Mouse (Mus musculus) liver, embryonic 14.5 days (tissue): Measurements from ENCODE around the gene Agfg2. TPM values are rescaled to one million over a fixed set of nuclear protein-coding genes. Genes with fewer than 3 reads are reported as not detected.
"Not testable (repeated sequence)": the region's sequence is repeated elsewhere in the genome, so short reads cannot be mapped to it uniquely, and the experiment has no call there.

Experiments used
- ATAC-seq: fragments of 200-750 bp; cut with Nextera tagmentation; 2 replicates; pipeline ENCODE4 v1.8.0; 2017; ENCODE audit warnings: moderate number of reproducible peaks, mild to moderate bottlenecking, moderate library complexity; ENCODE audit not compliant: insufficient read depth
- DNase-seq, 3 experiments: peaks; one replicate each; pipeline ENCODE4 v3.0.0-alpha.2; 2012 to 2013; ENCODE audit warnings: low read depth in 3 of 3, low spot score in 3 of 3
- H3K27ac ChIP-seq: fragments of 300-500 bp; sonication (generic); 2 replicates; pipeline ENCODE4 v1.5.1; 2014; ENCODE audit warnings: moderate library complexity, mild to moderate bottlenecking, control low read depth, inconsistent platforms
- H3K27me3 ChIP-seq: fragments of 300-500 bp; sonication (generic); 2 replicates; pipeline ENCODE4 v1.6.1; 2014; ENCODE audit warnings: mild to moderate bottlenecking, low read length, moderate library complexity; ENCODE audit not compliant: control insufficient read depth, insufficient read depth
- H3K36me3 ChIP-seq: fragments of 300-500 bp; sonication (generic); replicated peaks from 2 replicates; pipeline ENCODE4 v1.6.1; 2014; ENCODE audit warnings: low read depth; ENCODE audit not compliant: control insufficient read depth, insufficient read depth
- H3K4me1 ChIP-seq, 2 experiments: fragments of 200-500 bp in 1 of 2; fragments of 300-500 bp in 1 of 2; sonication (generic) in 1 of 2; replicated peaks; 2 replicates each; pipeline ENCODE4 v1.6.1; 2012 to 2014; ENCODE audit warnings: antibody characterized with exemption in 1 of 2, inconsistent platforms in 1 of 2, low read length in 1 of 2; ENCODE audit not compliant: control insufficient read depth in 2 of 2, insufficient read depth in 2 of 2
- H3K4me2 ChIP-seq: fragments of 300-500 bp; sonication (generic); 2 replicates; pipeline ENCODE4 v1.6.1; 2014; ENCODE audit warnings: low read depth, mild to moderate bottlenecking, control low read depth, moderate library complexity
- H3K4me3 ChIP-seq, 2 experiments: fragments of 200-500 bp in 1 of 2; fragments of 300-500 bp in 1 of 2; sonication (generic) in 1 of 2; 2 replicates each; pipeline ENCODE4 v1.5.1; 2012 to 2014; ENCODE audit warnings: low read depth in 2 of 2, low read length in 2 of 2, mild to moderate bottlenecking in 2 of 2, control low read depth in 1 of 2, inconsistent platforms in 1 of 2, moderate library complexity in 1 of 2; ENCODE audit not compliant: insufficient read depth in 1 of 2
- H3K9ac ChIP-seq: fragments of 300-500 bp; sonication (generic); replicated peaks from 2 replicates; pipeline ENCODE4 v1.6.1; 2014; ENCODE audit warnings: mild to moderate bottlenecking, control low read depth, moderate library complexity
- H3K9me3 ChIP-seq: fragments of 300-500 bp; sonication (generic); 2 replicates; pipeline ENCODE4 v1.6.1; 2016; ENCODE audit warnings: low read length, mixed read lengths; ENCODE audit not compliant: control insufficient read depth
- CTCF ChIP-seq: IDR thresholded peaks from 2 replicates; pipeline ENCODE4 v1.5.1; 2016; ENCODE audit warnings: antibody characterized with exemption, low read depth, control low read depth
- EP300 ChIP-seq: IDR thresholded peaks from 2 replicates; pipeline ENCODE4 v1.6.1; 2016; ENCODE audit warnings: antibody characterized with exemption, low read depth
- WGBS: fragments of 180-500 bp; shearing (Covaris S2); extraction: QIAGEN DNeasy Blood & Tissue Kit; methylation state at CpG from one replicate; pipeline ENCODE4 v1.1.7; 2014; ENCODE audit not compliant: insufficient replicate concordance; 5-methylcytosine and 5-hydroxymethylcytosine counted together
- polyA plus RNA-seq, 2 experiments: library from polyadenylated mRNA; depleted of rRNA in 1 of 2; stranded (reverse) in 1 of 2; unstranded in 1 of 2; fragments of >200 nt; fragmentation: Nextera tagmentation in 1 of 2; extraction: Ambion mirVana in 1 of 2; gene quantifications; 2 replicates each; pipeline versions ENCODE4 v1.2.1 to v1.2.3; 2012 to 2014

Agfg2 gene
- polyA plus RNA-seq, 2 experiments: 20.5 to 22.4 TPM

DNA sequence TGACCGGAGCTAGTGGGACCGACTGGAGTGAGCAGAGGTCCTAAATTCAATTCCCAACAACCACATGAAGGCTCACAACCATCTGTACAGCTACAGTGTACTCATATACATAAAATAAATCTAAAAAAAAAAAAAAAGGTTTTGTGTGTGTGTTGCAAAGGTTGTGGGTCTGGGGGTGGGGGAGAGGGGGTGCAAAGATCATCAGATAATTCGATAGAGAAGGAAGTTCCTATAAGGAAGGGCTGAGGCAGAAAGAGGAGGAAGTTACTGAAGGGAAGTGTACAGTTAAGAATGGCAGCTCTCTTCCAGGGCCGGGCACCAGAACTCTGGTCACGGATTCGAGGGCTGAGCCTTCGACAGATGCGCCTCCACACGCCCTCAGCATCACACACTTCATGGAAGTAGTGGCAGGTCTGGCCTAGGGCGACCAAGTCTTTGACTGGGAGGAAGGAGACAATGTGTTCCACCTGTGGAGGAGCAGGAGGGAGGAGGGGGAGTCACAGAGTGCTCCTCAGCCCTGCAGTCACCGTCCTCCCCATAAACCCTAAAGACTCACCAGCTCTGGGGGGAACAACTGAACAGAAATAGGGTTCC is 60.5 kb downstream of the Agfg2 start:
- Histone ChIP-seq H3K36me3 (no peaks in the 10 kb centered on the region), H3K9ac (no peak overlapping the region), H3K9me3 (no peaks in the 10 kb centered on the region), H3K4me3 (no peak overlapping the region), H3K4me1 (peaks cover 5 to 7% of the 10 kb centered on the region in 2 experiments), H3K27me3 (no peaks in the 10 kb centered on the region), H3K27ac (no peak overlapping the region), H3K4me2 (no peak overlapping the region)
- TF ChIP-seq CTCF (no peak), EP300 (no peak)
- no peak for DNase-seq
- no peak for ATAC-seq
- WGBS: 28% methylated on average over 11 of the region's 11 CpGs

DNA sequence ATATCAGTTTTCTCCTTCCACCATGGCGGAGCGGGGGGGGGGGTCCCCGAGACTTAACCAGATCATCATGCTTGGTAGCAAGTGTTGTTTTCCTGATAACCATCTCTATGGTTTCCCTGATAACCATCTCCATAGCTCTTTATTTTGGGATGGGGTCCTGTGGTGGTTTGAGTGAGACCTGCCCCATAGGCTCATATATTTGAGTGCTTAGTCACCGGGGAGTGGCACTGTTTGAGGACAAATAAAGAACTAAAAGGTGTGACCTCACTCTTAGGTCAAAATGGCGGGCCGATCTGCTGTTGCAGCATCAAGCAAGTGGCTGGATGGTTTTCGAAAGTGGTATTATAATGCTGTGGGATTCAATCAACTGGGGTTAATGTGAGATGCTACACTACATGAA is 69.2 kb downstream of the Agfg2 start:
- ATAC-seq (no peak), DNase-seq (no peak)

DNA sequence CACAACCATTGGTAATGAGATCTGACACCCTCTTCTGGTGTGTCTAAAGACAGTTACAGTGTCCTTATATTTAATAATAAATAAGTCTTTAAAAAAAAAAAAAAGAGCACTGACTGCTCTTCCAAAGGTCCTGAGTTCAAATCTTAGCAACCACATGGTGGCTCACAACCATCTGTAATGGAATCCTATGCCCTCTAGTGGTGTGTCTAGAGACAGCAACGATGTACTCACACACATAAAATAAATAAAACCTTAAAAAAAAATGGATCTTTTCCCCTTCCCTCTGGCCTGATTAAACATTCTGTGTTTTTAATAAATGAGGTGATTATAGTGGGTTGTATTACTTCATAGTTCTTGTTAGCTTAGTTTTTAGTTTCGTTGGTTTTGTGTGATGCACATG is 69.6 kb downstream of the Agfg2 start:
- not testable (repeated sequence) for H3K4me1 ChIP-seq, H3K9me3 ChIP-seq, DNase-seq, H3K4me3 ChIP-seq, H3K36me3 ChIP-seq, H3K4me2 ChIP-seq, H3K27ac ChIP-seq, H3K9ac ChIP-seq, ATAC-seq, H3K27me3 ChIP-seq
- peak; percentile 30; the same call in 1 of the 2 replicates for TF ChIP-seq CTCF
- WGBS: 82% methylated on average over 2 of the region's 2 CpGs

More for the DNA sequence above, 69.2 kb downstream of the Agfg2 start:
- 68% methylated on average over 7 of the region's 7 CpGs for WGBS
- Histone ChIP-seq H3K27me3 (no peaks in the 10 kb centered on the region; the same call in 1 of the 2 replicates), H3K27ac (no peak overlapping the region), H3K4me2 (no peak overlapping the region), H3K9ac (no peak overlapping the region), H3K4me3 (no peak overlapping the region), H3K36me3 (no peaks in the 10 kb centered on the region), H3K9me3 (no peaks in the 10 kb centered on the region), H3K4me1 (peaks cover 0 to 3% of the 10 kb centered on the region in 2 experiments; a peak in 2 of 4 replicates)
- TF ChIP-seq CTCF (no peak), EP300 (no peak)

DNA sequence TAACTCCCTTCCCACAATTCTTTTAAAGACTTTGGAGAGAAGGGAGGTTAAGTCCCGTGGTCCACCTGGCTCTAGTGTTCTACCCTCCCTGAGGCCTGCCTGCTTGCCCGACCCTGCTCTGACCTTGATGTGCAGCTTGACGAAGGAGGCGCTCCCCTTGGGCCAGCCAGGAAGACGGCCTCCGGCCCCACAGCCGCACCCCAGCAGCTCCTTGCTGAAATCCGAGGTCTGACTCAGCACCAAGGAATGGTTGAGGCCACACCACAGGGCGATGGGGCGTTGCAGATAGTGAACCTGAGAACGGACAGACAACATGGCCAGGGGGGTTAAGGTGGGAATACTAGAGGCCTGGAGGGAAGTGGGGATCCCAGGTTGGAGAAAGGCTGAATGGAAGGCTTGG is 71.0 kb downstream of the Agfg2 start, which contains the start of gene Pcolce:
Gene Pcolce, minus strand, starts transcription at position 235 of the 400 bp plus-strand sequence.
- no peak for TF ChIP-seq CTCF
- TF ChIP-seq EP300: no peak
- WGBS: 37% methylated on average over 11 of the region's 11 CpGs
- Histone ChIP-seq H3K4me2 (no peak within 1 kb of the TSS), H3K27me3 (no peaks in the 10 kb centered on the region; the same call in 1 of the 2 replicates), H3K9ac (no peak within 1 kb of the TSS), H3K27ac (no peak within 1 kb of the TSS), H3K4me1 (peaks cover 0 to 5% of the 10 kb centered on the region in 2 experiments; a peak in 2 of 4 replicates), H3K9me3 (no peaks in the 10 kb centered on the region), H3K4me3 (no peak within 1 kb of the TSS), H3K36me3 (no peaks in the 10 kb centered on the region)
- DNase-seq: no peak
- no peak for ATAC-seq

DNA sequence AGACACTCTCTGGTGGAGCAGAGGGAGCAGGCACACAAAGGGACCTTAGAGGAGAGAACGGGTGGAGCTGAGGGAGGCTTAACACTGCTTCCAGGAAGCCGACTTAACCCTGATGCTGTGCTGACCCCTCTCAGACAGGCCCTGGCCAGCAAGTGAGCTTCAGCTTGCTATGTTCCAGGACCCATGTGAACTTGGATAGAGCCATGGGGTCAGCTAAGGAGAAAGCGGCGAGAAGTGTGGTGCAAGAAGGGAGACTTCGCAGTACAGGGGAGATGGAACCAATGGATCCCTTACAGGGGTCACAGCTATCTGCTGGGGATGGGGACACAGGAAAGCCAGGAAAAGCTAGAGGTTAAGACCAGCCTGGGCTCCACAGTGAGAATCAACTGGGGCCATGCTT is 71.5 kb downstream of the Agfg2 start:
- WGBS: 68% methylated on average over 5 of the region's 5 CpGs
- H3K27ac ChIP-seq: no peak overlapping the region
- no peak overlapping the region for H3K9ac ChIP-seq
- no peaks in the 10 kb centered on the region; the same call in 1 of the 2 replicates for H3K27me3 ChIP-seq
- H3K9me3 ChIP-seq: no peaks in the 10 kb centered on the region
- DNase-seq (no peak), ATAC-seq (no peak)
- H3K4me3 ChIP-seq: no peak overlapping the region
- no peak overlapping the region for H3K4me2 ChIP-seq
- TF ChIP-seq EP300 (no peak), CTCF (no peak)
- no peaks in the 10 kb centered on the region for H3K36me3 ChIP-seq
- H3K4me1 ChIP-seq: peaks cover 0 to 5% of the 10 kb centered on the region in 2 experiments; a peak in 2 of 4 replicates
